Mouse (Mus musculus) hindlimb bud, embryonic 11.5 days (tissue): ENCODE data around the gene Ncoa6.
A peak's percentile ranks its signal among the peaks of the same experiment; 100 is the strongest.

Source experiments
- DNase-seq: peaks from one replicate; pipeline ENCODE4 v3.0.0-alpha.2; 2012; ENCODE audit warnings: low read depth, low spot score; ENCODE audit errors: extremely low spot score

Ncoa6 gene

DNA sequence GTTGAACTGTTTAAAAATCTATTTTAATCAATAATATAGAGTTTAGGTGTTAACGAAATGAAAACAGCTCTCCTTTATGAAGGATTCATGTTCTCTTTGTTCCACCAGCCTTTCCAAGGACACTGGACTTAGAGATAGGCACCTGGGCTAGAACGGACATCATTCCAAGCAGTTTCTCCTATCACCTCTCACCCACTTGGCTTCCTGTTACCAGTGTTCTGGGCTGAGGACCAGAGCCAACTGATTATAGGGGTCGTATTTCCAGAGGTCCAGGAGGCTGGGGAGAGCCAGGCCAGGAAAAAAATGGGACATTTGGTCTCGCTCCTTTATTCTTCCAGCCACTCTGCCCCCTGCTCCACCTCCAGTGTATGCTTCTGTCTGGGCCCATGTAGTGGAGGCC is 101.2 kb downstream of the Ncoa6 start:
- DNase-seq, result no peak

DNA sequence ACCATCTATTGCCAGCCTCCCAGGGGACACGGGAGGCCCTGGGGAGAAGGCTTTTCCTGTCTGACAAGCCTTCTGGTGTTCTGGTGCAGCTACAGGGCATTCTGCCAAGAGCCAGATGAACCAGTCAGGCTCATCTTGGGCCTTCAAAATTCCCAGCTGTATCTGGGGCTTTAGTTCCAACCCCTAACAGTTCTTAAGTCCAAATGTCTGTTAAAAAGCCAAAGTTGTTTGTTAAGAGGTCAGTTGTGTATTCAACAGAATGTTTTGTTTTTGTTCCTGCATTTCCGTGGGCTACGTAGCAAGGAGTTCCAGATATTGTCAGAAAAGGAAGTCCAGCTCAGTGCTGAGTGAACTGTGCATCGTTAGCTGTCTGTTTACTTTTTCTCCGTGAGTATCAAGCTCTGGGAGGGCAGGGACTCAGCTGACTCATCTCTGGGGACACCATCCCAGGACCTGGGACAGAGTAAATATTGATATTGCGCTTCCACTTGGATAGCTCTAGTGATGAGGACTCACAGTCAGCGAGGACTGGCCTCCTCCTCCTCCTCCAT is 104.3 kb downstream of the Ncoa6 start:
- no peak for DNase-seq

DNA sequence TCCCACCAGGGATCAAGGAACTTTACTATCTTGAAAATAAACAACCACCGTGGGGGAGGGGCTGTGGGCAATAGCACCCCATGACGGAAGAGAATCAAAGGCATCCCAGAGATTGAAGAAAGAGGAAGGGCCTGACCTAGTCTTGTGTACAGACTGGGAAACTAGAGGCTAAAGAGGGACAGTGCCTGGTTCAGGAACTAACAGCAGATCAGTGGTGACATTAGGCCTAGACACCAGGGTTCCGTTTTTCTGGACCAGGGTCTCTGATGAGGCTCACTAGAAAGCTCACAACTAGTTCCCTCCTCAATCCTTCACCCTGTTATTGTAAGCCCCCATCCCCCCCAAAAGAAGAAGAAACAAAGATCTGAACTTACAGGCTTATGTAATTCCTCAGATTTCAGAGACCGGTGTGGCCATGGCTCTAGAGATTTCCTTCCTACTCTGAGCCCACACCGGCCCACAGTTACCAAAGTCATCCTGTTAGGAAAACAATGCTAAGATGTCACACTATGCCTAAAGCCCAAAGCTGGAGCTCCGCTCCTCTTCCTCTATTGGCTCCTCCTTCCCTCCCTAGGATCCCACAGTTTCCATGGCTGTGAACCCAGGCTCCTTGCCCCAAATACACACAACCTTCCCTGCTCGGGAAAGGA is 105.9 kb downstream of the Ncoa6 start:
- DNase-seq, result no peak

DNA sequence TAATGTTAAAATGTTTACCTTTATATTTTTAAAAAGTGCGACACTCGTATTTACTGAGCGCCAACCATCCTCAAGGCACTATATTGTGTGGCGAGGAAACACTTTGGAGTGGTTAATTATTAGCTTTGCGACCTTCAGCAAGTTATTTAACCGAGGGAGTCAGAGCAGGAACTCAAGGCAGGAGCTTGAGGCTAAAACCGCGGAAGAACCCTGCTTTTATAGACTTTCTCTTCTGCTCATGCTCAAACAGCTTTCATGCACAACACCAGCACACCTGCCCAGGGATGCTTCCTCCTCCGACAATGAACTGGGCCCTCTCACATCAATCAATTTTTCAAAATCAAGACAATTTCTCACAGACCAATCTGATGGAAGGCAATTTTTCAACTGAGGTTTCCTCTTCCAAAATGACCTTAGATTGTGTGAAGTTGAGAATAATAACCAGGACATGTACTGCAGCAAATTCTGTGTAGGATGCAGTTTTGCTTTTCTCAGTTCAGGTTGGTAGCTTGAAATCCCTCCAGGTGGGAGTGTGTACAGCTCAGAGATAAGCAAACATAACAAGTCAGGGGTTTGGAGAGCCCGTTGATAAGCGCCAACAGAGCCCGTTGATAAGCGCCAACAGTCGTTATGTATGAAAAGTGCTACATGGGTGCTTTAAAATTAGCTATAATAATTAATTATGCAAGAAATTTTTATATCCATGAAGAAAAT is 115.9 kb downstream of the Ncoa6 start:
- peak; percentile 12 for DNase-seq

DNA sequence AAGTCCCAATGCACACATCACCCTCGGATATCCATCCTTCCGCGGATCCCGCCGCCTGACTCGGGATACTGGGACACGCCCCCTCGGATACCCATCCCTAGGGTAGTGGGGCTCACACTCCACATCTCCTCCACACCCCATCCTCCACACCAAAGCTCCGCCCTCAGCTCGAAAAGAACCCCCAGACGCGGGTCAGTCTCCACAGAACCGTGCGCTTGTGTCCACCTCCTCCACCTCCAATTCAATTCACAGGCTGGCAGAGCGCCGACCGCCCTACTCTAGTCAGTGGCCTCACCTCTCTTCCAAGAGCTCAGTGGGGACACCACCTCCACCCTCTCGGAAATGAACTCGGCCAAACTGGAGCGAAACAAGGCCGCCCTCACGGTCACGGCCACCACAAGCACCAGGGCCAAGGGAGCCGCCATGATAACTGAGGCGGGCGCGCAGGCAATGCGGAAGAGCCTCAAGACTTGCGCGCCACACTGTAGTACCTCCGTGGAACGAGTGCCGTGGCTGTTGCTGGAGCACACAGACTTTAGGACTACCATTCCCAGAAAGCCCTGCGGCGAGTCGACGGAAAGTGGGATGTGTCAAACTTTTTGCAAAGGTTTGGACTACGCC is 116.6 kb downstream of the Ncoa6 start, which contains the start of gene Pigu:
Gene Pigu, minus strand, starts transcription at position 460 of the 621 bp plus-strand sequence.
- peak; percentile 88 for DNase-seq

DNA sequence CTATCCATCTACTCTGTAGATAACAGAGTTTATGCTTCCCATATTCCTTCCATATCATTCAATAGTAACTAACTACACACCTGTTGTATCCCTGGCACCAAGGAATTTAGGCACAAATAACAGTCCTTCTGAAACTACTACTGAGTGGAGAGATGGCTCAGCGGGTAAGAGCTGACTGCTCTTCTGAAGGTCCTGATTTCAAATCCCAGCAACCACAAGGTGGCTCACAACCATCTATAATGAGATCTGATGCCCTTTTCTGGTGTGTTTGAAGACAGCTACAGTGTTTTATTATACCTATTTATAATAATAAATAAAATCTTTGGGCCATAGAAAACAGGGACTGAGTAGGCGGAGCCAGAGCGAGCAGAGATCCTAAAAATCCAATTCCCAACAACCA is 119.3 kb downstream of the Ncoa6 start:
- no peak for DNase-seq

DNA sequence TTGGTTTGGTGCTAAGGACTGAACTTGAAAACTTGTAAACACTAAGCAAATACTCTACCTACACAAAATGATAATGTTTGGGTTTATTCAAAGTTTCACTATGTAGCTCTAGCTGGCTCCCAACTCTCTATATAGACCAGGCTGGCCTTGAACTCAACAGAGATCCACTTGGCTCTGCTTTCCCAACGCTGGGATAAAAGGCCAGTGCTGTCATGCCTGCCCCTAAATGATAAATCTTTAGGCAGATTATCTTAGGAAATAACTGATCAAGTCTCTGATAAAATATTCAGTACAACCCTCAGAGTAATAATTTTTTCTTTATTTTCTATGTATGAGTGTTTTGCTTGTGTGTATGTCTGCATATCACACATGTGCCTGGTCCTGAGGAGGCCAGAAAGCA is 127.0 kb downstream of the Ncoa6 start:
- DNase-seq, result no peak
